Mouse (Mus musculus): ENCODE data around the gene Tmem136. TPM values are rescaled to one million over a fixed set of nuclear protein-coding genes. Genes with fewer than 3 reads are reported as not detected.

Gene Tmem136
- polyA plus RNA-seq, 1 experiment = 0.60 TPM

DNA sequence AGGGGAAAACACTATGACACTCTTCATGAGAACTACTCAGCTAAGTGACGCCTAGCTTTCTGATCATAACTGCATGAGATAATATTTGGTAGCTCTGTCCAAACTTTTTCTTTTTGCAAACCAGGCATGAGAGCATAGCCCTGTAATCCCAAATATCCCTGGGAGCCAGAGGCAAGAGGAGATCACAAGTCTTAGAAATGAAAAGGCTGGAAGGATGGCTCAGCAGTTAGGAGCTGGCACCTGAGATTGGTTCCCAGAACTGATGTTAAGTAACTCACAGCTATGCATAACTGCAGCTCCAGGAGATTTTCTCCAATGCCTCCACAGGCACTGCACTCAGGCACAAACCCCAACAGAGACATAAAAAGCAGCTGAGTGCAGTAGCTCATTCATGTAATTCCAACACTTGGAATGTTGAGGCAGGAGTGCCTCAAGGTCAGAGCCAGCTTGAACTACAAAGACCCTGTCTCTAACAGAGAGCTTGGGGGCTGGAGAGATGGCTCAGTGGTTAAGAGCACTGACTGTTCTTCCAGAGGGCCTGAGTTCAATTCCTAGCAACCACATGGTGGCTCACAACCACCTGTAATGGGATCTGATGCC, 30.6 kb downstream of the Tmem136 start:
- 77% methylated on average over 1 of the region's 1 CpGs for WGBS
- DNase-seq (ENCODE audit: low read depth, low spot score) = no peak

DNA sequence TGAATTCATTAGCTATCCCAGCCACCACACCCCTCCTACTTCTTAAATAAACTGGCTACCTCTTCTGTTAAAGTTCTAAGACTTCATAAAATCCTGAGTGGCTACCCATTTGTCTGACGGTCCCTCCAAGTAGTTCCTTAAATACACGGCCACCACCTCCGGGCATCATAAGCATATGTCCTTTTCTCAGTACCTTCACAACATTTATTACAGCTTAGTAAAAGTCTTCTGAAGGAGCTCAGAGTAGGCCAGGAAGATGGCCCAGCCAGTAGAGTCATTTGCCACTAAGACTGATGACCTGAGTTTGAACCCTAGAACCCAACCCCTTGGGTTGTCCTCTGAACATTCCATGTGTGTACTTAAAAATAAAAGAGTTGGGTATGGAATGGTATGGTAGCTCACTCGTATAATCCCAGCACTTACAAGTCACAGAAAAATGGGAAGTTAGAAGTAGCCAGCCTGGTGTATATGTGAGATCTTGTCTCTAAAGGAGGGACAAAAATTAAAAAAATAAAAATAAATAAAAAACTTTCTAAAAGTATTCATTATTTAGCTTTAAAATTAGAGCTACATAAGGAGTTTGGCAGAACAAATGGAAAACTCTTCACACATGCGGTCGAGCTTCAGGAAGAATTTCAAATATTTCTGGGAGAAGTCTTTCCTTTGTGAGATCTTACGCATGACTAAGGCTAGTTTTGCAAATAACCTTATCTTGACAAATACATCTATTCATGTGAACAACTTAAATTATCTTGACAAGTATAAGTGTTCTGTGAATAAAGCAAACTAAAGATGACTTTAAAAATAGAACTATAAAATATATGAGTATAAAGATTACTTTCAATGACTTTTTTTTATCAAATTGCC, 31.6 kb downstream of the Tmem136 start:
- 67% methylated on average over 7 of the region's 7 CpGs for WGBS
- no peak for DNase-seq (ENCODE audit: low read depth, low spot score)

GRCm38 (mm10) chr9:43083441-43084055, 32.8 kb downstream of the Tmem136 start:
- no peak for DNase-seq (ENCODE audit: low read depth, low spot score)
- 54% methylated on average over 7 of the region's 7 CpGs for WGBS

DNA sequence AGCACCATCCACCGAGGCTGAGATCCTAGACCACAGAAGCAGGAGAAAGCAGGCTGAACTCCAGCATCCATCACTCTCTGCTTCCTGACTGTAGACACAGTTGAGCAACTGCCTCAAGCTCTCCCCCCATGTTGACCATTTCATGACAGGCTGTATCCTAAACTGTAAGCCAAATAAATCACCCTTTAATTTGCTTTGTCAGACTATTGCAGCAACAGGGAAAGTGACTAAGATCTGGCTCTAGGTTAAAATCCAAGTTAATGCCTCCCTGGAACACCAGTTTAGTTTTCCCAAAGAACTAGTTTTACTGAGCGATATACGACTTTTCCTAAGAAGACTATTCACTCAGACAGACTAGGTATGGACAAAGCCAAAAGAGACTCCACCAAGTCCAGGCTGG, 37.7 kb downstream of the Tmem136 start:
- 86% methylated on average over 3 of the region's 3 CpGs for WGBS
- DNase-seq (ENCODE audit: low read depth, low spot score) = no peak

DNA sequence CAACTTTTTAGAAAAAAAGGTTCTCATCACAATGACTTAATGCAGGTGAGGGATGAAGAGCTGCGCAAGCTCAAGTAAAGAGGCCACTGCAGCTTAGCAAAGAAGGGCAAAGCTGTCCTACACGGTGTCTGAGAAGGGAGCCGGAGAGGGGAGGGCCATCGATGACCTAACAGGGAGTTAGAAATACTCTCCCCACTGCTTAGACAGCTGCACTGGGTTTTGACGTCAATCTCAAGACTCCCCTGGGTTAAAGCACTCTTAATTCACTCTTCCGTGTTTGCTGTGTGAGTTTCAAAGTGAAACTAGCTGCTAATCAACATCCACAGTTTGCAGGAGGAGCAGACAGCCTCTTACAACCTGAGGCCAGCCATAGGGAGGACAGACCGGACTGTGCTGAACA, 40.2 kb downstream of the Tmem136 start:
- no peak for DNase-seq (ENCODE audit: low read depth, low spot score)
- 67% methylated on average over 7 of the region's 7 CpGs for WGBS

DNA sequence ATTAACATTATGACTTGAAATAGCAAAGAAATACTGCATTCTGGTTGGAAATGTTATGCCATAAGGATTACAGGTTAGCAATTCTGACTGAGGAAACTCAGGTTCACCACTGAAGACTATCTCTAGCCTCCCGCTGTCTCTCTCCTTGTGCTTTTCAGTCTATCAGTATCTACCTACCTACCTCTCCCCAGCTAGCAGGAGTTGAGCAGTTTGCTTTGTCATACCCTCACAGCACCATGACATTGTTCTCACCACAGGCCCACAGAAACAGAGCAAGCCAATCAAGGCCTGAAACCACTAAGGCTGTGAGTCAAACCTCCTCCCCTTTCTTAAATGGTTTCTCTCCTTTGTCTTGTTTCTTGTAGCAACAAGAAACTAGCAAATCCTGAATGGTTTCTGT, 41.8 kb downstream of the Tmem136 start:
- 100% methylated on average over 1 of the region's 1 CpGs for WGBS
- no peak for DNase-seq (ENCODE audit: low read depth, low spot score)

- DNase-seq (ENCODE audit: low read depth, low spot score) = no peak
- 67% methylated on average over 2 of the region's 2 CpGs for WGBS
Measured at GRCm38 (mm10) chr9:43071741-43072140, 44.6 kb downstream of the Tmem136 start.

DNA sequence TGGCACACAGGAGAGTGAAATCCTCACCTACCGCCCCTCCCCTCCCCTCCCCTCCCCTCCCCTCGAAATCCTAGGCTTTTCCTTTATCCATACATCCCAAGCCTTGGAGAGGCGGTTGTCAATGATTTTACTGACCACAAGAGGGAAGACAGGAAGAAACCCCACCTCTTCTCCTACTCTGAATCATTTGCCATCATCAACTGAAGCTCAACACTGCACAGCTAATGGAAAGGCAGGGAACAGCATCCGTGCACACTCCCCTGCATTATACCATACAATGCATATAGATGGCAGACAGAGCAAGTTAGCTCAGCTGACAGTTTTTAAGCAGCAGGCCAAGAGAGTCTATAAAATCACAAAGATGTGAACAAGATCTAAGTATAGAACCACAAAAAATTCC, 45.2 kb downstream of the Tmem136 start:
- DNase-seq (ENCODE audit: low read depth, low spot score) = no peak
- WGBS = 66% methylated on average over 4 of the region's 4 CpGs

DNA sequence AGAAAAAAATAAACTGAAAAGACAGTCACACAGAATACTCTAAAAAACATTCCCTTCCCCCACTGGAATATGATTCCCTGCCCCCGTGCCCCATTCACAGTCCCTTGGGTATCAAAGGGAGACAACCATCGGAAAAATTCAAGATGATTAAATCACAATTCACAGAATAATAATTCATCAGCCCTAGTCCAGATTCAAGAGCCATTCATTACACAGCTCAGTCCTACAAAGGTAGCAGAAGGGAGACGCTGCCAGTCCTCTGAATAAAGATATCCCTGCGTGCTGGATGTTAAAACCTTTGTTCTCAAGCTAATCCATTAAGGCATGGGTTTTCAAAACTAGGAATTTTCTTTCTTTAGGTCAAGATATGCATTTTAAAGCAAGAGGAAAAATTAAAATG, 45.8 kb downstream of the Tmem136 start:
- WGBS = 85% methylated on average over 4 of the region's 4 CpGs
- DNase-seq (ENCODE audit: low read depth, low spot score) = no peak

- no peak for DNase-seq (ENCODE audit: low read depth, low spot score)
- 83% methylated on average over 2 of the region's 2 CpGs for WGBS
Measured at GRCm38 (mm10) chr9:43070153-43070552, 46.2 kb downstream of the Tmem136 start.

DNA sequence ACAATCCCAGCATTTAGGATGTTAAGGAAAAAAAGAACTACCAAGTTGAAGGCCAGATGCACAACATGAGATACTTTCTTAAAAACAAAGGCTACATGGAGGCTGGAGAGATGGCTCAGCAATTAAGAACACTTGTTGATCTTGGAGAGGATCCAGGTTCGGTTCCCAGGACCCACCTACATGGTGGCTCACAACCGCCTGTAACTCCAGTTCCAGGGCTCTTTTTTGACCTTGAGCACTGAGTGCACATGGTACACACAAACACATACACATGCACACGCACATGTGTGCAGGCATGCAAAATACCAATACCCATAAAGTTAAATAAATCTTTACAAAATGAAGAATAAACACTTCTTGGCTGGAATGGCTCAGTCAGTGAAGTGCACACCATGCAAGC, 48.5 kb downstream of the Tmem136 start:
- 23% methylated on average over 3 of the region's 3 CpGs for WGBS
- no peak for DNase-seq (ENCODE audit: low read depth, low spot score)

GRCm38 (mm10) chr9:43065231-43065630, 51.1 kb downstream of the Tmem136 start:
- WGBS = 83% methylated on average over 4 of the region's 4 CpGs
- DNase-seq (ENCODE audit: low read depth, low spot score) = no peak

- WGBS = 69% methylated on average over 1 of the region's 1 CpGs
- no peak for DNase-seq (ENCODE audit: low read depth, low spot score)
Measured at GRCm38 (mm10) chr9:43061545-43061944, 54.8 kb downstream of the Tmem136 start.

Other genes starting within 250 kb of the Tmem136 start
- 0.23 and 0.42 TPM in 2 replicates for gene Grik4, start 172.1 kb downstream of the Tmem136 start, polyA plus RNA-seq (2012; rRNA removed)
- gene Arhgef12, start 9.3 kb downstream of the Tmem136 start, polyA plus RNA-seq (2012; rRNA removed) = 7.8 and 11.5 TPM in 2 replicates
- gene Pou2f3, start 93.8 kb upstream of the Tmem136 start, polyA plus RNA-seq (2012; rRNA removed) = 1.0 and 1.3 TPM in 2 replicates
- 42.6 and 45.6 TPM in 2 replicates for gene Oaf, start 123.3 kb upstream of the Tmem136 start, polyA plus RNA-seq (2012; rRNA removed)
- 0.23 and 0.26 TPM in 2 replicates for gene Trim29, start 194.3 kb upstream of the Tmem136 start, polyA plus RNA-seq (2012; rRNA removed)